Mouse (Mus musculus) mouse trophoblast stem cell (cell line): Measurements from ENCODE around the gene Mettl17.
"Not testable (repeated sequence)": the region's sequence is repeated elsewhere in the genome, so short reads cannot be mapped to it uniquely, and the experiment has no call there.

Source experiments
- in situ Hi-C, 2 experiments: fragments of 300-500 bp; cut with MseI, MboI; formaldehyde crosslinking; loops; 2 replicates in 1 of 2; 3 replicates in 1 of 2; pipeline ENCODE4 v1.15.1; 2025

Gene Mettl17

DNA sequence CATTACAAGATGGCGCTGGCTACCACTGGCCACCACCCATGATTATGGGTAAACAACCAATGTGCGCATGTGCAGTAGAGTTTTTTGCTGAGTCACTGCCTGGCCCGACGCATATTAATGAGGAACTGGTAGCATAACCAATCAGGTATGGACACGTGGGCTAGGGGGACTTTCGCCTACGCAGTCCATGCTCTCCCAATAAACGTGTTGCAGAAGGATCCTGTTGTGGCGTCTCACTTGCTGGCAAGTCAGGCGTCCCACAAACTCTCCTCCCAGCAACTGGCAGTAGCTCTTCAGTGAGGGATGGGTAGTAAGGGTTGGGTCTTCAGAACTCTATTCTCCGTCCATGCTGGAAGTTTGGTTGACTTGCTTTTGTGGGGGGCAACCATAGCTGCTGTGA, 42.3 kb downstream of the Mettl17 start:
- in situ Hi-C loops: not testable (repeated sequence)

DNA sequence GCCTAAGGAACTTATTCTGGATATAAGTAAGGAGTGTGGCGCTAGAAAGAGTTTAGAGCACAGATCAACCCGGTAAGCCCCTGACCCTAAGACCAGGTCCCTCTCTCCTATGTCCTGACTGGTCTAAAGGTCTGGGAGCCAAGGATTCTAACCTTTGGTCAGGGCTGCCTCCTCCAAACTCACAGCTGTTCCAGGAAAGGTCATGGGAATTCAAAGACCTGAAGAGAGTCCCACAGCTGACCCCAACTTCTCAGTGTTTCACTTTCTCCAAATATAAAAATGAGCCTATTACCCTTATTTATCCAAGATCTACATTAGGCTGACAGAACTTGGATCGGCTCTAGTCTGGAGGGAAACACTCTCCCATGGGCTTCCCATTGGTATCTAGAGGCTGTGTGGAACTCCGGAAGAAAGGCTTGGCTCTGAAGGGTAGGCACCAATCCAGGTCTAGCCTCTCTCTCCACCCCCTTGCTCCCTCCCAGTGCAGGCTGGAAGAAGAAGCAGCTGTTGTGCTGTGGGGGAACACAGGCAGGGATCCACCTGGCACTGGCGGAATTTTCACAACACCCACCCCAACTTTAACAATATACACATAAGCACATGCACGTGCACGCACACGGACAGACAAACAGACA, 44.8 kb downstream of the Mettl17 start:
- in situ Hi-C loops: no loop called here

DNA sequence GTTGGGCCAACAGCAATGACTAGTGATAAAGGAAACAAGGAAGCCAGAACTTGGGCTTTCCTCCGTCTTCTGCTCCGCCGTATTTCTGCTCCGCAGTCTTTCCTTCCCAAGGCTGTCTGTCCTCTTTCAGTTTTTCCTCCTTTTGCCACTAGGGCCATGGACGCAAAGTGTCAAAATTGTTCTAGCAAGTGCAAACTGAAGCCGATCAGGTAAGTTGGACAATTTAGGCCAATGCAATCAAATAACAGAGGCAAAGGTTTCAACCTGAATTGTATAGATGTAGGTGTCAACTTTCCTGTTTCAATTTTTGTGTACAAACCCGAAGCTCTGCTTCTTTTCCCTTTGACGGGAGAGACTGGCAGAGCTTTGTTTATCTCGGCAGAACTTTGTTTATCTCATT, 45.3 kb downstream of the Mettl17 start:
- in situ Hi-C loops: no loop called here

DNA sequence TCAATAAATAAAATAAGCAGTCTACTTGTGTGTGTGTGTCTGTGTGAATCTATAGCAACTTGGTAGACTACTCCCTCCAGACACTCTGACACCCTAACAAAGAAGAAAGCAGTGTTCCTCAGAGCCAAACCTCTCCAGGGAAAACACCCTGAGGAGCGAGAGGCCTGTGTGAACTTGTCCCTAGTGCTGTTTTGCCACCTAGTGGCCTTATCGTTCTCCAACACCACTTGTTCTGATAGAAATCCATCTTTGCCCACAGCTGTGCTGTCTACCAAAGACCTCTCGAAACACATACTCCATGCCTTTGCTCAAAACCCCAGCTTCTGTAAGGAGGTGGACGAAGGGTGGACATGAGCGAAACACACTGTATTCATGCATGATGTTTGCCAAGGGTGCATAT, 46.2 kb downstream of the Mettl17 start:
- in situ Hi-C loops: no loop called here

DNA sequence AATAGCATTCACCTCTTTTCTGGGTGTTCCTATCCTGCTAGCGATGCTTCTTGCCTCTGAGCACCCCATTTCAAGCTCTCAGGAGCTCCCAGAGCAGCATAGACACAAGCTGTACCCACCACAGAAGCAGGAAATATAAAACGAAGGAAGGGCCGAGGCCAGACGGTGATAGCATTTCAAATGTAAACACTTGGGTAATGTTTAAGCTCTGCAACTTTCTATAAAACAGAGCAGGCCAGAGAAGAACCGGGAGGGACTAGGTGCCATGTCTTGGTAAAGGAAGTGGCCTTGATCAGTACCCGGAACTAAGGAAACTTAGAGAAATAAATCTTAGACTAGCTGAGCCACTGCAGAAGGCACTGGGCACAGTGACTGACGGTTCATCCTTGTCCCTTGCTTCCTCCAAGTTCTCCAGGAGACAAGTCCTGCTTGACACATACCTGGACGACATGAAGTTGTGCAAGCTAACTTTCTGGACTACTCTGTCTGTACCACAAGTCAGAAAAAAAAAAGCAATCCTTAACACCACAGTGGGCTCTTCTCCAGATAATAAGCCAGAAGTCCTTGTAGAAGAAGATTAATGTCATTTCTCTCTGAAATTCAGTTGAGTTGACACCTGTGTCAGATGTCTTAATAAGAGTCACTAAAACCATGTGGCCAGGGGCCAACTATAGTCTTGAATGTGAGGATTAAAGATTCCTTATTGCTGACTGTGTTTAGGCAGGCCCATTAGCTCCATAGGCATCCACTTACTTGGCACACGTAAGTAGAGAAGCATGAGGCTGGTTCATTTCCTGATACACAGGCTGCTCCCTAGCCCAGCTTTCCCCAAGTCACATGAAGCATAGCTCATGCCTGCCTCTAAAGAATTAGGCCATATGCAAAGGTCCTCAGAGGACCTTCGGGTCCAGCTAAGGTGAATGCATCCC, 47.7 kb downstream of the Mettl17 start:
- in situ Hi-C loops: no loop called here

DNA sequence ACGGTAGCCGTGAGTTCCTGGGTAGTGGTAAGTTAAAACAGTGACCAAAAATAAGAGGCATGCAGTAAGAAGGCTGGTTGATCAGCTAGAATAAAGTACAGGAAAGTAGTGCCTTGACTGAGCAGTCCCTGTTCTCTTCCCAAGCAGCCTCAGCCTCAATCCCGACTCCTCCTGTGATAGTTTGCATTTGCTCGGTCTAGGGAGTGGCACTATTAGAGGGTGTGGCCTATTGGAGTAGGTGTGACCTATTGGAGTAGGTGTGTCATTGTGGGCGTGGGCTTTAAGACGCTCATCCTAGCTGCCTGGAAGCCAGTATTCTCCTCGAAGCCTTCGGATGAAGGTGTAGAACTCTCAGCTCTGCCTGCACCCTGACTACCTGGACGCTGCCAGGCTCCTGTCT, 54.4 kb downstream of the Mettl17 start:
- in situ Hi-C loops: no loop called here

DNA sequence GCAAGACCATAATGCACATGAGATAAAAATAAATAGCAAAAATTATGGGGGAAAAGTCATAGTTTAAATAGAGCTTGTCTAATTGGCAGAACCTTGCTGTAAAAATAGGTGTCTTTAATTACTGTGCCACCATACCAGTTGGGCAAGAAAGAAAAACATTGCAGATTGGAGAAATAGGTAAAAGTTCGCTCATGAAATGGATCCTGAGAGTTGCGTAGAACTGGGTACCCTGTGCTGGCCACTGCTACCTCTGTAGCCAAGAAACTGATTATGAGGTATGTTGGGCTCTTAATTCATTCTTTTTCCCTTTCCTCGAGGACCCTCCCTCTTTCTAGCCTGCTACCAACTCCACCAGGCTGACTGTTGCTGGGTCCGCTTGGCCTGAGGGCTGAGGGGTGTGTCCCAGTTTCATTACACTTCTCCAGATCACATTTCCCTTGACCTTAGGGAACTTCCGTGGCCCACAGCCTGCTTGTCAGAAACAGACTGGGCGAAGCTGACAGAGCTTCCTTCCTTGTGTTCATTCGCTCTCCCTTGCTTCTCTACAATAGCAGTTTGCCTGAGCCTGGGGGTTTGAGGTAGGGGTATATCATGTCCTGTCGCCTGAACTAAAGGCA, 56.4 kb downstream of the Mettl17 start:
- in situ Hi-C loops: no loop called here

DNA sequence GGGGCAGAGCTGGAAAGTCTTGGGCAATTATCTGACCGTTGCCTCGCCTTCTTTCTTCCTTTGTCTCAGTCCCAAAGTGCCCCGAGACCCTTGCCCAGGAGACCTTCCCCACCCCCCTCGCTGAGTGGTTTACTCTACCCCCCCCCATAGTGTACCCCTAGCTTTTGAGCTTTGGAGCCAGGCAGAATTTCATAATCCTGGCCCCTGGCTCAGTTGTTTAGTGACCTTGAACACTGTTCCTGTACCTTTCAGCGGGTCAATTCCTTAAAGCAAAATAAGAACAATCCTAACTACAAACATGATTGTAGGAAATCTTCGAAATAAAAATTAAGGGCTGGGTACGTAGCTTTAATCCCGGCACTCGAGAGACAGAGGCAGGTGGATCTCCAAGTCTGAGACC, 56.9 kb downstream of the Mettl17 start:
- in situ Hi-C loops: no loop called here

DNA sequence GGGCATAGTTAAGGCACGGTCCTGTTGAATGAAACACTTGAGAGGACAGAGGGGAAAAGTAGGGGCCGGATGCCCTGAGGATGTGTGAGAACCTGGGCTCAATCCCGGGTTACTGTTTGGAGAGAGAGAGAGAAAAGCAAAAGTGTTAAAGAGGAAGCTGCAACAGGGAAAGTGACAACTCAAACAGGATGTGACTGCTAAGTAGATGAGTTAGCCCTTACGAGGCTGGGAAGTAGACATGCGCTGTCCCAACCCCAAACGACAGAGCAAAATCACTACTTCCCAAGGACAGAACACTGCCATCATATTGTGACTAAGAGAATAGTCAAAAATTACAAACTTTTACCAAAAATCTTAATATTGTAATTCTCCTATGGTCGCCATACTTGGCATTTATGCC, 57.6 kb downstream of the Mettl17 start:
- in situ Hi-C loops: no loop called here
